Comparison of ENCODE assay signal across 9 mouse cellular contexts in the genomic region with DNA sequence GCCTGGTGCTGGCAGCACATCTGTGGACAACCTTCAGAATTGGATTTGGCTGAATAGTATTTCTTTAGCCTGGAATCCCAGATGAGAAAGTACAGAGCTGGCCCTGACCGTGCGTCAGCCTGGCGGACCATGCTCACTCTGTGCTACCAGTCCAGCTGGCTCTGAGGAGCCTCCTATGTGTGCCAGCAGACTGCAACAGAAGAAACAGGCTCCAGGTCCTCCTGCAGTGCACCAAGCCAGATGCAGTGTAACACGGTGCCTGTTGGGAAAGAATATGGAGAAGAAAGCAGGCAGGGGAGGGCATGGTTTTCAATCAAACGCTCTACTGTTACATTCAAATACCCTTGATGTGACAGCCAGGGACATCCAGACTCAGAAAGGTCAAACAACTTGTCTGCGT. TPM values are rescaled to one million over a fixed set of nuclear protein-coding genes. Genes with fewer than 3 reads are reported as not detected.
DNase-seq lines count a peak whose midpoint lies in the region; ATAC-seq lines count a peak whose summit lies in the region.
"Had no signal": no experiment of that assay in that cellular context is flagged by ENCODE, and none has a peak within 500 bp of the region (broad histone marks: within the 10 kb centered on the region; RNA-seq: fewer than 3 reads in every experiment).

No protein-coding gene starts in this region.

- H3K27me3 ChIP-seq in hindbrain, embryonic 10.5 days (ENCODE audit: insufficient read depth, poor library complexity, severe bottlenecking), result peaks cover 3% of the 10 kb centered on the region; the same call in 1 of the 2 replicates
- no peaks in the 10 kb centered on the region for H3K27me3 ChIP-seq in hindbrain, embryonic 11.5 days (ENCODE audit: control insufficient read depth, insufficient read depth, low read length)
- H3K27me3 ChIP-seq in forebrain, embryonic 16.5 days (replicated peaks; ENCODE audit: control insufficient read depth, insufficient read depth, low read length), result no peaks in the 10 kb centered on the region
- no peaks in the 10 kb centered on the region for H3K27me3 ChIP-seq in hindbrain, embryonic 15.5 days
- H3K27me3 ChIP-seq: lung, embryonic 15.5 days had no signal

- no peak overlapping the region for H3K9ac ChIP-seq in hindbrain, embryonic 11.5 days (ENCODE audit: low read depth, low read length)
- no peak overlapping the region for H3K9ac ChIP-seq in forebrain, embryonic 16.5 days (replicated peaks; ENCODE audit: low read depth, low read length)
- H3K9ac ChIP-seq in hindbrain, embryonic 15.5 days, result no peak overlapping the region
- H3K9ac ChIP-seq: lung, embryonic 15.5 days had no signal

- H3K36me3 ChIP-seq in hindbrain, embryonic 10.5 days, result no peaks in the 10 kb centered on the region
- H3K36me3 ChIP-seq in hindbrain, embryonic 11.5 days (ENCODE audit: control insufficient read depth, insufficient read depth, low read length), result no peaks in the 10 kb centered on the region
- no peaks in the 10 kb centered on the region for H3K36me3 ChIP-seq in forebrain, embryonic 16.5 days (ENCODE audit: control insufficient read depth, insufficient read depth)
- H3K36me3 ChIP-seq in hindbrain, embryonic 15.5 days, result no peaks in the 10 kb centered on the region
- H3K36me3 ChIP-seq: lung, embryonic 15.5 days had no signal

- H3K27ac ChIP-seq in hindbrain, embryonic 10.5 days, result peak overlapping the region; percentile 53; the same call in 1 of the 2 replicates
- H3K27ac ChIP-seq in hindbrain, embryonic 11.5 days (ENCODE audit: low read depth, low read length), result no peak overlapping the region
- H3K27ac ChIP-seq in forebrain, embryonic 16.5 days (ENCODE audit: low read length), result no peak overlapping the region; the same call in 1 of the 2 replicates
- peak overlapping the region; percentile 75 for H3K27ac ChIP-seq in hindbrain, embryonic 15.5 days (replicated peaks)
- H3K27ac ChIP-seq: lung, embryonic 15.5 days had no signal

- no peak for DNase-seq in hindbrain, embryonic 10.5 days (ENCODE audit: low spot score)
- no peak for DNase-seq in hindbrain, embryonic 11.5 days (ENCODE audit: low spot score)
- DNase-seq in adrenal gland, postnatal 10 days, result peak; percentile 75
- DNase-seq in spleen, postnatal 14 days (ENCODE audit: low spot score in 2 of 2), result no peak

- H3K9me3 ChIP-seq in hindbrain, embryonic 10.5 days, result no peaks in the 10 kb centered on the region
- no peaks in the 10 kb centered on the region for H3K9me3 ChIP-seq in hindbrain, embryonic 11.5 days (ENCODE audit: control insufficient read depth, low read length)
- H3K9me3 ChIP-seq in forebrain, embryonic 16.5 days (ENCODE audit: control insufficient read depth, low read length), result no peaks in the 10 kb centered on the region
- no peaks in the 10 kb centered on the region for H3K9me3 ChIP-seq in hindbrain, embryonic 15.5 days
- H3K9me3 ChIP-seq: lung, embryonic 15.5 days had no signal

- no peak overlapping the region for H3K4me2 ChIP-seq in hindbrain, embryonic 11.5 days (replicated peaks; ENCODE audit: low read depth, low read length)
- no peak overlapping the region for H3K4me2 ChIP-seq in forebrain, embryonic 16.5 days (ENCODE audit: low read length)
- no peak overlapping the region for H3K4me2 ChIP-seq in hindbrain, embryonic 15.5 days
- H3K4me2 ChIP-seq: lung, embryonic 15.5 days had no signal

- WGBS in hindbrain, embryonic 10.5 days, result 72% methylated on average over 6 of the region's 6 CpGs
- WGBS in hindbrain, embryonic 11.5 days, result 74% methylated on average over 6 of the region's 6 CpGs
- 41% methylated on average over 6 of the region's 6 CpGs for WGBS in forebrain, embryonic 16.5 days
- WGBS in hindbrain, embryonic 15.5 days, result 46% methylated on average over 6 of the region's 6 CpGs

- ATAC-seq in hindbrain, embryonic 11.5 days (ENCODE audit: low FRiP score), result no peak
- ATAC-seq in forebrain, embryonic 16.5 days, result peak; percentile 61
- peak; percentile 71 for ATAC-seq in hindbrain, embryonic 15.5 days (ENCODE audit: low FRiP score, low read depth)
- ATAC-seq in CD4-positive, CD25-positive, alpha-beta regulatory T cell, adult 4 months, result no peak
- ATAC-seq in granulocyte monocyte progenitor cell, adult 5-6 weeks (replicated peaks; ENCODE audit: poor library complexity, severe bottlenecking), result no peak

- peaks cover 57% of the 10 kb centered on the region for H3K4me1 ChIP-seq in hindbrain, embryonic 10.5 days (replicated peaks)
- H3K4me1 ChIP-seq in hindbrain, embryonic 11.5 days (replicated peaks; ENCODE audit: control insufficient read depth, insufficient read depth, low read length), result no peaks in the 10 kb centered on the region
- H3K4me1 ChIP-seq in forebrain, embryonic 16.5 days (replicated peaks; ENCODE audit: control insufficient read depth, insufficient read depth, low read length), result peaks cover 52% of the 10 kb centered on the region
- peaks cover 69% of the 10 kb centered on the region for H3K4me1 ChIP-seq in hindbrain, embryonic 15.5 days (replicated peaks)

- H3K4me3 ChIP-seq in hindbrain, embryonic 10.5 days, result no peak overlapping the region
- H3K4me3 ChIP-seq in hindbrain, embryonic 11.5 days (ENCODE audit: low read depth, low read length), result no peak overlapping the region
- no peak overlapping the region for H3K4me3 ChIP-seq in forebrain, embryonic 16.5 days (replicated peaks; ENCODE audit: low read length)
- no peak overlapping the region for H3K4me3 ChIP-seq in hindbrain, embryonic 15.5 days
- H3K4me3 ChIP-seq: lung, embryonic 15.5 days had no signal

RNA-seq across cellular contexts. Expression of a gene that starts 48.3 kb away (rescaled TPM):
- polyA plus RNA-seq in hindbrain, embryonic 10.5 days (2016; fragmentation: Nextera tagmentation; extraction: Ambion mirVana), result 1.1 and 2.1 TPM in 2 replicates
- polyA plus RNA-seq in hindbrain, embryonic 11.5 days (2014; fragmentation: Nextera tagmentation; extraction: Ambion mirVana), result 2.3 and 2.6 TPM in 2 replicates
- total RNA-seq in adrenal gland, postnatal 10 days (2021), result 10 to 100 TPM in 1 of 2 experiments, 1 to 10 TPM in 1; 9.6 to 10.7 TPM
- 4.0 and 4.9 TPM in 2 replicates for polyA plus RNA-seq in forebrain, embryonic 16.5 days (2015; fragmentation: Nextera tagmentation; extraction: Ambion mirVana)
- polyA plus RNA-seq in hindbrain, embryonic 15.5 days (2015; fragmentation: Nextera tagmentation; extraction: Ambion mirVana), result 12.9 and 14.5 TPM in 2 replicates
- polyA plus RNA-seq in CD4-positive, CD25-positive, alpha-beta regulatory T cell, adult 4 months (2017; shearing (Covaris generic)), result not detected
- not detected in 2 replicates for total RNA-seq in granulocyte monocyte progenitor cell, adult 5-6 weeks (2014; fragmentation: Nextera tagmentation)
- total RNA-seq in granulocyte monocyte progenitor cell, adult 5-6 weeks (2017), result not detected in 2 replicates

Comparison
In these comparisons a context has a peak if more than half of its experiments do, and no peak if none do; other contexts are left out.
1. H3K27ac ChIP-seq: peak in hindbrain, embryonic 10.5 days (single experiment) and hindbrain, embryonic 15.5 days (single experiment); none in hindbrain, embryonic 11.5 days (single experiment) and forebrain, embryonic 16.5 days (single experiment).
2. ATAC-seq: peak in forebrain, embryonic 16.5 days (single experiment) and hindbrain, embryonic 15.5 days (single experiment); none in hindbrain, embryonic 11.5 days (single experiment), CD4-positive, CD25-positive, alpha-beta regulatory T cell, adult 4 months (single experiment) and granulocyte monocyte progenitor cell, adult 5-6 weeks (single experiment).